Mouse (Mus musculus): ENCODE results near the gene Gjb4. TPM values are rescaled to one million over a fixed set of nuclear protein-coding genes. Genes with fewer than 3 reads are reported as not detected.

Gene Gjb4
- polyA plus RNA-seq, 1 experiment from 2014 or later, result not detected

DNA sequence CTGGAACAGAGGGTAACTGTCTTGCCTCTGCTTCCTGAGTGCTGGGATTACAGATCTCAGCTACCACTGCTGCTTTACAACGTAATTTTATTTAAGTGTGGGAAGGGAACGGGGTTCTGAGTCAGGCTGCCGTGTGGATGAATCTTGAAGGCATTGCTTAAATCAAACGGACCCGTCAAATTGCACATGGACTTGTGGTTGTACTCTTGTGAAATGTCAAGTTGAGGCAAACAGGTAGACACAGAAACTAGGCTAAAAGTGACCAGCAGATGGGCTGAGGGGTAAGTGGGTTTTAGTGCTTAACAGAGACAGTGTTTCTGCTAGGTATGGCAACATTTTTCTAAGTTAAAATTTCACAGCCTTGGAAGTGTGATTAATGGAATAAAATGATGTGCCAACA, 16.2 kb downstream of the Gjb4 start:
- H3K27ac ChIP-seq, result no peak overlapping the region
- peaks cover 11% of the 10 kb centered on the region; the same call in 1 of the 2 replicates for H3K27me3 ChIP-seq
- H3K36me3 ChIP-seq, result no peaks in the 10 kb centered on the region
- H3K4me3 ChIP-seq, result no peak overlapping the region
- H3K9me3 ChIP-seq, result no peaks in the 10 kb centered on the region
- ATAC-seq (ENCODE audit: low FRiP score), result no peak
- WGBS, result 92% methylated on average over 5 of the region's 5 CpGs
- peaks cover 5% of the 10 kb centered on the region; the same call in 1 of the 2 replicates for H3K4me1 ChIP-seq (replicated peaks)
- no peak overlapping the region for H3K4me2 ChIP-seq
- H3K9ac ChIP-seq, result no peak overlapping the region

DNA sequence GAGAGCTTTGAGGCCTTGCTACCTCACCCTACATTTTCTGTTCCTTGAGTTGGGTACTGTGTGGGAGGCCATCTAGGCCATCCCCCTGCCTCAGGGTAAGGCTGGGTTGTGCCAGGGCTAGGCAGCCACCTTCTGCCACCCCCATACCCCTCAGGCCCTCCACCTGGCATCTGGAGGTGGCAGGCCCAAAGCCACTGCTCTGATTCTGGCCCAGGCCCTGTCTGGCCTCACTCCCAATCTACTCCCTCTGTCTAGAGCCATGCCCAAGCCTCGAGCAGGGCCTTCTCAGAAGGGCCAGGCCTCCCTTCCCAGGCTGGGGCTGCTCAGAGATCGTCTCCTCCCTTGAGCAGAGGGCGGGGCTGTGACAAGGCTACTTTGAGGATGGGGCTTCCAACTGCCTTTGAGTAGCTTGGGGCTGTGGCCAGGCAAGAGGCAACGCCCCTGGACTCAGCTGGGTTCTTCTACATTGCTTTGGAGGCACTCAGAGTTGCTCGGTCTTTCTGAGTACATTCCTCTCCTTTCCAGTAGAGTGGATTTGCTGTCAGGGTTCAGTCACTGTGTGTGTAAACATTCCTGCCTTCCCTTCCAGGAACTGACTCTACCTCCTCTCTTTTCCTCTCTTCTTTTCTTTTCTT, 18.9 kb downstream of the Gjb4 start:
- 47% methylated on average over 5 of the region's 5 CpGs for WGBS
- Histone ChIP-seq H3K4me1 (replicated peaks) (peaks cover 25% of the 10 kb centered on the region), H3K27me3 (peaks cover 37% of the 10 kb centered on the region), H3K9me3 (no peaks in the 10 kb centered on the region), H3K9ac (no peak overlapping the region), H3K36me3 (no peaks in the 10 kb centered on the region), H3K4me3 (no peak overlapping the region), H3K4me2 (no peak overlapping the region), H3K27ac (no peak overlapping the region)
- no peak for ATAC-seq (ENCODE audit: low FRiP score)

DNA sequence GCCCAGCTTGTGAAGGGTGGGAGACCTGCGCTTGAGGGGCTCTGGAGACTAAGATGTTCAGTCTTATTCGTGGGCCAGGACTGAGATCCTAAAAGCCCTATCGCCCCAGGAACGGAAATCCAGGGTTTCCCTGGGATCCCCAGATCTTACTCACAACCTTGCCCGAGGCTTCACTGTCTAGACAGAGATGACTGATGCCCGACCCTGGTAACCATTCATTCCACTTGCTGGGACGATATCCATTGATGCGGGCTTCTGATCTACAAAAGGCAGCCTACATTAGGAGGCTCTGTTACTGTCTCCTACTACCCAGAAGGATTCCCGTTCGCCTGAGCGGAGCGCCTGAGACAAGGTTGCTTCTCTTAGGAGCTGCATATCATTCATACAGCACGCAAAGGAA, 22.7 kb downstream of the Gjb4 start:
- H3K27me3 ChIP-seq, result peaks cover 70% of the 10 kb centered on the region
- H3K4me1 ChIP-seq (replicated peaks), result peaks cover 35% of the 10 kb centered on the region
- H3K36me3 ChIP-seq, result no peaks in the 10 kb centered on the region
- H3K4me2 ChIP-seq, result peak overlapping the region; percentile 52; the same call in 1 of the 2 replicates
- WGBS, result 15% methylated on average over 13 of the region's 13 CpGs
- no peaks in the 10 kb centered on the region for H3K9me3 ChIP-seq
- H3K27ac ChIP-seq, result no peak overlapping the region
- ATAC-seq (ENCODE audit: low FRiP score), result no peak
- H3K4me3 ChIP-seq, result no peak overlapping the region
- H3K9ac ChIP-seq, result no peak overlapping the region

DNA sequence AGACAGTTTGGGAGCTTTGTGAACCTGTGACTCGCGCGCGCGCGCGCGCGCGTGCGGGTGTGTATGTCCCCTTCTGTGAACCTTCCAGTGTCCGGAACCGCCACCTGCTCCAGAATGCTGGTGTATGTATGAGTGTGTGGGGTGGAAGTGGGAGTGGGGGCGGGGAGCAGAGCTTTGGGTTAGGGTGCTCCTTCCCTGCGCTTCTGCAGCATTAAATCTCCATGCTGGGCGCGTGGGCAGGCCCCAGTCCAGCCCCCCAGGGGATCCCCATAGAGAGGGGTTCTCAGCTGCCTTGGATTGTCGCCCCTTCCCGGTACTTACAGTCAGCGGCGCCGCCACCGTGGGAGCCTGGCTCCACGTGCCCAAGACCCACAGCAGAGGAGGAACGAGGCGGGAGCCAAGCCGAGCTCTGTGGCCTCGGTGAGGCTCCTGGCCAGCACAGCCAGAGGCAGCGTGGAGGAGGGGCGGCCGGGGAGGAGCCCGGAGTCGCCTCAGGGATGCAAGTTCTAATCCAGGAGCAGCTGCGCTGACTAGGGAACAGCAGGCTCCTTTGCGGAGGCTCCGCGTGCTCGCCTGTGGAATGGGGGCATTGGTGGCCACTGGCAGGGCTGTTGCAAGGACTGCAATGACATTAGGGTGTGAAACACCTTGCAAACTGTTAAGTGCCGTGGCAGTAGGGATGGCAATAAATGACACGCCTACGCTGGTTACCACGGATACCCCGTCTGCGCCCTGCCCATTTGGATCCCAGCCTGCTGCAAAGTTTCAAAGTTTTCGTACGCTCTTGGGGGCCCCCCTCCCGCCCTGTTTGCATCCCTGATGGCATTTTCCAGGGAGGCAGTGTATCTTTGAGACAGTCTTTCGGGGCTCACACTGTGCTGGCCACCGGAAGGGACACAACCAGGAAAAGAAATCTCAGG, 23.4 kb downstream of the Gjb4 start, which contains the start of gene Gjb3:
Gene Gjb3, minus strand, starts transcription at position 664 of the 920 bp plus-strand sequence.
- Histone ChIP-seq H3K4me3 (peak within 1 kb of the TSS; percentile 27), H3K27me3 (peaks cover 77% of the 10 kb centered on the region), H3K9ac (peak within 1 kb of the TSS; percentile 60; the same call in 1 of the 2 replicates), H3K36me3 (no peaks in the 10 kb centered on the region), H3K4me1 (replicated peaks) (peaks cover 35% of the 10 kb centered on the region), H3K4me2 (peak within 1 kb of the TSS; percentile 52), H3K27ac (no peak within 1 kb of the TSS), H3K9me3 (no peaks in the 10 kb centered on the region)
- 2% methylated on average over 49 of the region's 49 CpGs for whole genome bisulfite sequencing
- ATAC-seq (ENCODE audit: low FRiP score), result peak; percentile 57; the same call in 1 of the 2 replicates

GRCm38 (mm10) chr4:127329751-127330150, 24.1 kb downstream of the Gjb4 start:
- Histone ChIP-seq H3K9me3 (no peaks in the 10 kb centered on the region), H3K27me3 (peaks cover 80% of the 10 kb centered on the region), H3K36me3 (no peaks in the 10 kb centered on the region), H3K4me1 (replicated peaks) (peaks cover 35% of the 10 kb centered on the region), H3K4me2 (peak overlapping the region; percentile 52), H3K4me3 (peak overlapping the region; percentile 27), H3K27ac (no peak overlapping the region), H3K9ac (0 out of 2 replicates have a peak overlapping the region, but pooled peaks have one; percentile 60)
- no peak for ATAC-seq (ENCODE audit: low FRiP score)
- WGBS, result 5% methylated on average over 13 of the region's 13 CpGs

GRCm38 (mm10) chr4:127329046-127329445, 24.8 kb downstream of the Gjb4 start:
- 6% methylated on average over 3 of the region's 3 CpGs for WGBS
- Histone ChIP-seq H3K27me3 (peaks cover 76% of the 10 kb centered on the region), H3K9me3 (no peaks in the 10 kb centered on the region), H3K4me3 (no peak overlapping the region), H3K9ac (no peak overlapping the region), H3K4me1 (replicated peaks) (peaks cover 32% of the 10 kb centered on the region), H3K36me3 (no peaks in the 10 kb centered on the region), H3K27ac (no peak overlapping the region), H3K4me2 (no peak overlapping the region)
- ATAC-seq (ENCODE audit: low FRiP score), result no peak

DNA sequence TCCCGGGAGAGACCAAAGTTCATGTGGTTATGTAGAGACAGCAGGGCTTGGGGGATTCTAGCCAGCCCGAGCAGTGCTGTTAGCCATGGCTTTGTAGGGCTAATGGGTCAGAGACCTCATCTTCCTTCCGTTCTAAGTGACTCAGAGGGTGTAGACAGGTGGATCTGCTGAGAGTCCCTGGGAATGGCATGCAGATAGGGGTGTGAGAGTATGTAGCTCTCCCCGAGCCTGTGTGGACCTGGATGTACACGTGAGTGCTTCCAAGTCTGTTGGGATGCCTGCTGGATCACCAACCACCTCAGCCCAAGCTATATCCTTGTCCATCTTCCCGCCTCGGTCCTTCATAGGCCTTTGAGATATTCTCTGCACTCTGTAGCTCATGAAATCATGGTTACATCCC, 25.5 kb downstream of the Gjb4 start:
- no peak for ATAC-seq (ENCODE audit: low FRiP score)
- no peak overlapping the region for H3K4me3 ChIP-seq
- 75% methylated on average over 7 of the region's 7 CpGs for WGBS

GRCm38 (mm10) chr4:127327749-127328148, 26.1 kb downstream of the Gjb4 start:
- Histone ChIP-seq H3K36me3 (no peaks in the 10 kb centered on the region), H3K4me1 (replicated peaks) (peaks cover 30% of the 10 kb centered on the region)
- ATAC-seq (ENCODE audit: low FRiP score), result no peak

More for the DNA sequence above, 25.5 kb downstream of the Gjb4 start:
- H3K27me3 ChIP-seq, result peaks cover 76% of the 10 kb centered on the region
- H3K9ac ChIP-seq, result no peak overlapping the region
- no peaks in the 10 kb centered on the region for H3K9me3 ChIP-seq
- H3K27ac ChIP-seq, result no peak overlapping the region
- H3K4me2 ChIP-seq, result no peak overlapping the region
- H3K36me3 ChIP-seq, result no peaks in the 10 kb centered on the region
- peaks cover 30% of the 10 kb centered on the region for H3K4me1 ChIP-seq (replicated peaks)

GRCm38 (mm10) chr4:127327258-127327657, 26.6 kb downstream of the Gjb4 start:
- 69% methylated on average over 7 of the region's 7 CpGs for WGBS

More at GRCm38 (mm10) chr4:127327749-127328148, 26.1 kb downstream of the Gjb4 start:
- H3K27me3 ChIP-seq, result peaks cover 73% of the 10 kb centered on the region
- H3K9ac ChIP-seq, result no peak overlapping the region
- 82% methylated on average over 6 of the region's 6 CpGs for WGBS
- H3K4me2 ChIP-seq, result no peak overlapping the region
- no peak overlapping the region for H3K27ac ChIP-seq
- no peak overlapping the region for H3K4me3 ChIP-seq
- no peaks in the 10 kb centered on the region for H3K9me3 ChIP-seq

DNA sequence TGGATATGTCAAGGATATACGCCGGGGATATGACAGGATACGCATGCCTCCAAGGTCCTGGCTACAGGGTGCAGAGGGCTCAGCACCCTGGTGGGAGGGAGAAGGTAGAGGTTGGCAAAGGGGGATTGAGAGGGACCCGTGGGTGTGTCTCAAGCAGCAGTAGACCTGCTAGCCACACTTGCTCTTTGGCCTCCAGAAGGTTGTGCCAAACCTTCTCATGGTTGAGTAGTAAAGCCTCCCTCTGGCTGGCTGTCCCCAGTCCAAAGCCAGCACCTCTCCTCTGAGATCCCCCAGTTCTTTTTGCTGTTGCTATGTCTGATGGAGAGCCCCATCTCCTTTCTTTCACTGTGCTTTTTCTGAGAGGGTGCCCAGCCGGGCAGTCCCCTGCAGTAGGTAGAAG, 28.6 kb downstream of the Gjb4 start:
- H3K9me3 ChIP-seq, result no peaks in the 10 kb centered on the region
- ATAC-seq (ENCODE audit: low FRiP score), result no peak
- H3K36me3 ChIP-seq, result no peaks in the 10 kb centered on the region
- no peak overlapping the region for H3K27ac ChIP-seq
- H3K27me3 ChIP-seq, result peaks cover 52% of the 10 kb centered on the region
- no peak overlapping the region for H3K4me3 ChIP-seq
- H3K4me1 ChIP-seq (replicated peaks), result peaks cover 13% of the 10 kb centered on the region
- no peak overlapping the region for H3K9ac ChIP-seq
- 92% methylated on average over 5 of the region's 5 CpGs for WGBS
- H3K4me2 ChIP-seq, result no peak overlapping the region

More at GRCm38 (mm10) chr4:127327258-127327657, 26.6 kb downstream of the Gjb4 start:
- H3K36me3 ChIP-seq, result no peaks in the 10 kb centered on the region
- ATAC-seq (ENCODE audit: low FRiP score), result no peak
- H3K27ac ChIP-seq, result no peak overlapping the region
- peaks cover 30% of the 10 kb centered on the region for H3K4me1 ChIP-seq (replicated peaks)
- H3K27me3 ChIP-seq, result peaks cover 69% of the 10 kb centered on the region
- no peak overlapping the region for H3K9ac ChIP-seq
- H3K9me3 ChIP-seq, result no peaks in the 10 kb centered on the region
- no peak overlapping the region for H3K4me3 ChIP-seq
- no peak overlapping the region for H3K4me2 ChIP-seq

DNA sequence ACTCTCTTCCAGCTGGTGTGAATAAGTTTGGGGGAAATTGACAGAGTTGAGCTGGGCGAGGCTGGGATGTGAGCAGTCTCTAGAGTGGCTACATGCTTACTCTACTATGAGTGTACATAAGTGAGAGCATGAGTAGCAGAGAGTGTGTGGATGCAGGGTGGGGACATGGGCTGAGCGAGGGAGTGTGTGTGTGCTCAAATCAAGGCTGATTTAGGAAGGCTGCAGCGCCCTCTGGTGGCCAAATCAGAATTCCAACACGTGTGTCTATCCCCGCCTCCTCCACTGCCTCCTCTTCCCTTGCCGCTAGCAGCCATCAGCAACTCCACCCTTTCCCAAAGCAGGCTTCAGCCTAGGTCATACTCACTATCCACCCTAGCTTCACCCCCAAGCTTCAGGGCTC, 29.1 kb downstream of the Gjb4 start:
- Histone ChIP-seq H3K4me1 (replicated peaks) (peaks cover 8% of the 10 kb centered on the region), H3K9ac (no peak overlapping the region), H3K9me3 (no peaks in the 10 kb centered on the region), H3K4me2 (no peak overlapping the region), H3K27me3 (peaks cover 46% of the 10 kb centered on the region), H3K36me3 (no peaks in the 10 kb centered on the region), H3K4me3 (no peak overlapping the region), H3K27ac (no peak overlapping the region)
- peak; percentile 62 for ATAC-seq (ENCODE audit: low FRiP score)
- 11% methylated on average over 6 of the region's 6 CpGs for WGBS

- Histone ChIP-seq H3K4me1 (replicated peaks) (peaks cover 3% of the 10 kb centered on the region), H3K36me3 (no peaks in the 10 kb centered on the region), H3K4me2 (no peak overlapping the region), H3K9me3 (no peaks in the 10 kb centered on the region), H3K9ac (no peak overlapping the region), H3K27ac (no peak overlapping the region), H3K27me3 (peaks cover 42% of the 10 kb centered on the region), H3K4me3 (no peak overlapping the region)
- 79% methylated on average over 10 of the region's 10 CpGs for WGBS
- no peak for ATAC-seq (ENCODE audit: low FRiP score)
These were observed 29.6 kb downstream of the Gjb4 start for GRCm38 (mm10) chr4:127324296-127324695.

Data from hindbrain, embryonic 13.5 days (tissue).